Comparison of ENCODE assay signal across 8 mouse cellular contexts in genomic region chr5:139505073-139505606, GRCm38 (mm10). TPM values are rescaled to one million over a fixed set of nuclear protein-coding genes. Genes with fewer than 3 reads are reported as not detected.
DNase-seq lines count a peak whose midpoint lies in the region; ATAC-seq and TF ChIP-seq lines count a peak whose summit lies in the region.

No protein-coding gene starts in this region.

- no peak overlapping the region for H3K4me3 ChIP-seq in heart, embryonic 11.5 days (ENCODE audit: low read depth, low read length)
- no peak overlapping the region for H3K4me3 ChIP-seq in midbrain, embryonic 14.5 days (replicated peaks; ENCODE audit: low read depth, low read length)
- H3K4me3 ChIP-seq in spleen, adult 2 months (ENCODE audit: extremely low read depth, insufficient read depth, insufficient read length), result no peak overlapping the region

- no peaks in the 10 kb centered on the region for H3K4me1 ChIP-seq in heart, embryonic 11.5 days (ENCODE audit: control insufficient read depth, insufficient read depth, low read length)
- H3K4me1 ChIP-seq in midbrain, embryonic 14.5 days (ENCODE audit: control insufficient read depth, insufficient read depth, low read length), result no peaks in the 10 kb centered on the region
- no peaks in the 10 kb centered on the region for H3K4me1 ChIP-seq in spleen, adult 2 months (ENCODE audit: control insufficient read depth, insufficient read depth, insufficient read length)

- H3K9ac ChIP-seq in heart, embryonic 11.5 days (ENCODE audit: low read depth, low read length), result no peak overlapping the region
- no peak overlapping the region for H3K9ac ChIP-seq in midbrain, embryonic 14.5 days (replicated peaks; ENCODE audit: low read length)

- DNase-seq in heart, adult 18-20 months, result peak; percentile 75 to 92
- DNase-seq in cerebellum, adult 18-20 months, result peak; percentile 89 to 93
- peak; percentile 45 to 88 for DNase-seq in frontal cortex, adult 2 months (ENCODE audit: extremely low spot score in 1 of 2, low spot score in 1 of 2)
- peak; percentile 76 to 85 for DNase-seq in left cerebral cortex, adult 18-20 months (ENCODE audit: low spot score in 2 of 2)
- peak; percentile 89 for DNase-seq in midbrain, embryonic 14.5 days
- DNase-seq in spleen, adult 2 months (ENCODE audit: low read depth in 1 of 2, low spot score in 2 of 2), result peak; percentile 42 to 72

- no peak overlapping the region for H3K27ac ChIP-seq in heart, embryonic 11.5 days (ENCODE audit: low read depth, low read length)
- no peak overlapping the region for H3K27ac ChIP-seq in midbrain, embryonic 14.5 days (replicated peaks; ENCODE audit: low read depth, low read length)
- H3K27ac ChIP-seq in spleen, adult 2 months (ENCODE audit: insufficient read depth, low read length), result no peak overlapping the region

- TF ChIP-seq CTCF in spleen, adult 2 months (IDR thresholded peaks at IDR 0.05; ENCODE audit: extremely low read depth, insufficient read depth, insufficient read length, insufficient replicate concordance), result peak; percentile 91; the same call in 1 of the 2 replicates

- no peaks in the 10 kb centered on the region for H3K9me3 ChIP-seq in heart, embryonic 11.5 days (replicated peaks; ENCODE audit: control insufficient read depth, low read length)
- no peaks in the 10 kb centered on the region for H3K9me3 ChIP-seq in midbrain, embryonic 14.5 days (ENCODE audit: control insufficient read depth, low read length)

- no peak for ATAC-seq in heart, embryonic 11.5 days (replicated peaks; ENCODE audit: insufficient number of reproducible peaks, low FRiP score, low TSS enrichment)
- ATAC-seq in inflammation-experienced regulatory T-cells, adult 6 months, result peak; percentile 58
- ATAC-seq in midbrain, embryonic 14.5 days (ENCODE audit: low FRiP score, low TSS enrichment), result no peak

- WGBS in heart, embryonic 11.5 days (ENCODE audit: insufficient replicate concordance), result 5% methylated on average over 12 of the region's 14 CpGs
- WGBS in midbrain, embryonic 14.5 days, result 4% methylated on average over 12 of the region's 14 CpGs
- 6% methylated on average over 14 of the region's 14 CpGs for WGBS in spleen, adult 2 months

- no peaks in the 10 kb centered on the region for H3K36me3 ChIP-seq in heart, embryonic 11.5 days (ENCODE audit: control insufficient read depth, insufficient read depth, low read length)
- H3K36me3 ChIP-seq in midbrain, embryonic 14.5 days (ENCODE audit: control insufficient read depth, insufficient read depth, low read length), result no peaks in the 10 kb centered on the region
- no peaks in the 10 kb centered on the region for H3K36me3 ChIP-seq in spleen, adult 2 months (ENCODE audit: control insufficient read depth, insufficient read depth, low read length)

- no peak overlapping the region for H3K4me2 ChIP-seq in heart, embryonic 11.5 days
- H3K4me2 ChIP-seq in midbrain, embryonic 14.5 days (ENCODE audit: low read length), result no peak overlapping the region

- TF ChIP-seq POLR2A in spleen, adult 2 months (IDR thresholded peaks at IDR 0.05; ENCODE audit: low read depth, low read length), result no peak

- H3K27me3 ChIP-seq in heart, embryonic 11.5 days (ENCODE audit: control insufficient read depth, insufficient read depth, low read length), result peaks cover 29% of the 10 kb centered on the region
- no peaks in the 10 kb centered on the region for H3K27me3 ChIP-seq in midbrain, embryonic 14.5 days (ENCODE audit: control insufficient read depth, insufficient read depth, low read length)
- no peaks in the 10 kb centered on the region; the same call in 1 of the 2 replicates for H3K27me3 ChIP-seq in spleen, adult 2 months (ENCODE audit: control insufficient read depth, insufficient read depth, low read length)

RNA-seq across cellular contexts. Expression of gene Zfand2a, which starts 20.8 kb away (rescaled TPM):
- 10 to 100 TPM; 15.8 to 20.1 TPM for total RNA-seq in heart, adult 18-20 months (2021)
- polyA plus RNA-seq in heart, embryonic 11.5 days (2014; fragmentation: Nextera tagmentation; extraction: Ambion mirVana), result 6.3 and 7.2 TPM in 2 replicates
- 45.4 and 49.0 TPM in 2 replicates for polyA plus RNA-seq in frontal cortex, adult 2 months (2012; rRNA removed)
- 10 to 100 TPM in 1 of 3 experiments, 1 to 10 TPM in 2; 8.1 to 10.3 (median 9.2) TPM for polyA plus RNA-seq in inflammation-experienced regulatory T-cells, adult 6 months (2017; shearing (Covaris generic))
- total RNA-seq in left cerebral cortex, adult 18-20 months (2021), result 10 to 100 TPM; 54.6 to 57.6 TPM
- 14.0 and 14.1 TPM in 2 replicates for polyA plus RNA-seq in midbrain, embryonic 14.5 days (2014; fragmentation: Nextera tagmentation; extraction: Ambion mirVana)
- 6.6 and 7.5 TPM in 2 replicates for polyA plus RNA-seq in spleen, adult 2 months (2012; rRNA removed)

RNA-seq across cellular contexts. Expression of gene Uncx, which starts 38.2 kb away (rescaled TPM):
- not detected for total RNA-seq in heart, adult 18-20 months (2021)
- 0.09 TPM in 1 of 2 replicates, not detected in the other for polyA plus RNA-seq in heart, embryonic 11.5 days (2014; fragmentation: Nextera tagmentation; extraction: Ambion mirVana)
- 0.08 and 0.44 TPM in 2 replicates for polyA plus RNA-seq in frontal cortex, adult 2 months (2012; rRNA removed)
- polyA plus RNA-seq in inflammation-experienced regulatory T-cells, adult 6 months (2017; shearing (Covaris generic)), result not detected
- under 1 TPM; 0.23 to 0.30 TPM for total RNA-seq in left cerebral cortex, adult 18-20 months (2021)
- polyA plus RNA-seq in midbrain, embryonic 14.5 days (2014; fragmentation: Nextera tagmentation; extraction: Ambion mirVana), result 39.6 and 44.0 TPM in 2 replicates
- polyA plus RNA-seq in spleen, adult 2 months (2012; rRNA removed), result not detected in 2 replicates

RNA-seq across cellular contexts. Expression of gene 3110082I17Rik, which starts 44.8 kb away (rescaled TPM):
- total RNA-seq in heart, adult 18-20 months (2021), result 1 to 10 TPM; 5.6 TPM
- polyA plus RNA-seq in heart, embryonic 11.5 days (2014; fragmentation: Nextera tagmentation; extraction: Ambion mirVana), result 19.3 and 21.9 TPM in 2 replicates
- 13.6 and 14.7 TPM in 2 replicates for polyA plus RNA-seq in frontal cortex, adult 2 months (2012; rRNA removed)
- 1 to 10 TPM; 4.6 to 5.6 (median 5.2) TPM for polyA plus RNA-seq in inflammation-experienced regulatory T-cells, adult 6 months (2017; shearing (Covaris generic))
- total RNA-seq in left cerebral cortex, adult 18-20 months (2021), result 10 to 100 TPM; 14.1 to 14.6 TPM
- polyA plus RNA-seq in midbrain, embryonic 14.5 days (2014; fragmentation: Nextera tagmentation; extraction: Ambion mirVana), result 10.8 and 12.8 TPM in 2 replicates
- 5.2 and 8.5 TPM in 2 replicates for polyA plus RNA-seq in spleen, adult 2 months (2012; rRNA removed)

Comparison
In these comparisons a context has a peak if more than half of its experiments do, and no peak if none do; other contexts are left out.
1. RNA of gene Uncx, which starts 38.2 kb away (polyA plus RNA-seq): 39.6 to 44.0 TPM in midbrain, embryonic 14.5 days; 0.09 TPM in heart, embryonic 11.5 days, 0.08 to 0.44 TPM in frontal cortex, adult 2 months, not detected in inflammation-experienced regulatory T-cells, adult 6 months and not detected in spleen, adult 2 months; every median in the first group is over 10 times any median in the second.
2. Peak in every context shown above with its lines, with median percentiles within 50 percentile points of each other: DNase-seq.